Mouse (Mus musculus): ENCODE results near the gene Lpar4. TPM values are rescaled to one million over a fixed set of nuclear protein-coding genes. Genes with fewer than 3 reads are reported as not detected.

Gene Lpar4
- under 1 TPM; 0.52 to 0.54 TPM for total RNA-seq (2021)
- long read RNA-seq, experiment 1, full-length matches to known transcripts = 1 of 1 reads
- long read RNA-seq, experiment 1, partial matches to known transcripts = 0 of 1 reads
- long read RNA-seq, experiment 1, other reads (novel, unspliced or antisense) = 0 of 1 reads
- long read RNA-seq, experiment 2 = 0 reads

DNA sequence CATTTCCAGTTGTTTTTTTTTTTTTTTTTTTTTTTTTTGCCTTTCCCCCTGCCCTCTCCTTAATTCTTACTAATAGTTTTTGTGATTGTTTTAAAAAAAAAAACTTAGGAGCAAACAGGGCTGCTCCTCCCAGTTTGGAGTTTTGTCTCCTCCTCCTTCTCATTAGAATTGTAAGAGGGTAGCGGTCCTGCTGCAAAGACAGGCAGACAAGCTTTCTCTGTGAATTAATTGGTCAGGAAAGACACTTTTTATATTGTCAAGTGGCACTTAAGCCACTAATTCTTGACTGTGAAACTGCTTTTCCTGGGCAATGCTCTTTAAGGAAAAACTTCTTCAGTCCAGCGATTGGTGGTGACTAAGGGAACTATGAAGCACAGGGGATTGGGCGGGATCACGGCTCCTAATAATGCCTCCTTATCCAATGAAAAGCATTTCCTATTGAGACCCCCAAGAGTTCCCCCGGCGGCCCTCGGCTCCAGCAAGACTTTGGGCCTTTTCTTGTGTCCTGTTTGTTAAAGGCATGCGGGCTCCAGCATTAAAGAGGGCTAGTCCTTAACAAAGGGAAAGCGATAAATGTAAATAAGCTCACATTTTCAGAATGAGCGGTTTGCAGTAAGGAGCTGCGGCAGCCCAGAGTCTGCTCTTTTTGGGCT, at the start of gene Lpar4:
TSS of gene Lpar4 (plus strand) at position 451 of the 653 bp plus-strand sequence.
- peak; percentile 25 to 47 for DNase-seq

- DNase-seq = no peak
Measured at GRCm38 (mm10) chrX:106871426-106871825, 49.0 kb upstream of the Lpar4 start.

GRCm38 (mm10) chrX:106871894-106872293, 48.5 kb upstream of the Lpar4 start:
- no peak for DNase-seq

GRCm38 (mm10) chrX:106872315-106872714, 48.1 kb upstream of the Lpar4 start:
- DNase-seq = no peak

DNA sequence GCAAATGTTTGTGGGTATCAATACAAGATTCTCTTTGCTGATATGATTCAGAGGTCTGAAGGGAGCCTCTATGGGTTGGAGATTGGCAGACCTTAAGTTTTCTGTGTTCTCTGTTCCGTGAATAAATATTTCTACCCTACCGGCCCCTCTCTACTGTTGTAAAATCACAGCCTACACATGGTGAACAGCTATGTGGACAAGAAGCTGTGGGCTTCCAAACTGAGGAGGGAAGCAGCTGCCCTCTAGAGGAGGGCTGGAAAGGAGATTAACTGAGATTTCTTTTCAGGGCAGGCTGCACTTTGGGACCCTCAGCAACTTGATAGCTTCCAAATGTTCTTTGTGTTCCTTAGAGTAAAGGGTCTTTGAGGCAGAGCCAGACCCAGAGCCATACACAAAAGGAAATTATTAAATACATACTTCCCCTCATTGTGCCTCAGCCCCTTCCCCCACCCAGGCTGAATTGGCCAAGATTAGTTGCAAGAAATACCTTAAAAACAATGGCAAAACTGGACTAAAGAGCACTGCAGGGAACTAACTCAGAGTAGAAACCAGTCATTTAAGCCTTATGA, 22.6 kb upstream of the Lpar4 start:
- DNase-seq = peak in 1 of 2 experiments; percentile 0

GRCm38 (mm10) chrX:106920828-106921619, 599 bp downstream of the Lpar4 start:
- no peak for DNase-seq

GRCm38 (mm10) chrX:106924572-106924971, 4.1 kb downstream of the Lpar4 start:
- DNase-seq = no peak

- DNase-seq = no peak
Measured at GRCm38 (mm10) chrX:106939326-106939725, 18.9 kb downstream of the Lpar4 start.

- DNase-seq = no peak
Measured at GRCm38 (mm10) chrX:106950558-106950957, 30.1 kb downstream of the Lpar4 start.

- DNase-seq = no peak
Measured at GRCm38 (mm10) chrX:106951016-106951415, 30.6 kb downstream of the Lpar4 start.

DNA sequence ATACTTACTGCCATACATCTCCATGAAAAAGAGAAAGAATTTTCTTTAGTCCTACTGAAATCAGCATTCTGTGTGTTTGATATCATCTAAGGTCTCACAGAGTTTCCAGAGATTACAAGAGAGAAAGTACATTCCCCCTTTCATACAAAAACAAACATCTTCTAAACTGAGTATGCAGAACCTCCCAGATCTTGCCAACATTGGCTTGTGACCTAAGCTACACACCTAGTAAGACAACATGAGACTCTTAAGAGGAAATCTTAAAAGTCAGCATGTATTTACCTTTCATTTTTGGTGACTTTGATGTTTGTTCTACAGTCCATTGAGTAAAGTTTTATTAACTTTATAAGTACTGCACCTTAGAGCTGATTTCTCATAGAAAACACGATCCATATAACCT, 33.4 kb downstream of the Lpar4 start:
- no peak for DNase-seq

- no peak for DNase-seq
Measured at GRCm38 (mm10) chrX:106962233-106962632, 41.8 kb downstream of the Lpar4 start.

- DNase-seq = peak; percentile 46 to 47
Measured at GRCm38 (mm10) chrX:106964326-106964725, 43.9 kb downstream of the Lpar4 start.

Other genes with a start within 250 kb of the Lpar4 start
- gene Rtl3, start 80.0 kb upstream of the Lpar4 start, total RNA-seq (2021) = under 1 TPM; 0.47 to 0.69 TPM
- 1 to 10 TPM in 1 of 2 experiments, under 1 TPM in 1; 0.37 to 1.4 TPM for gene P2ry10, start 167.9 kb downstream of the Lpar4 start, total RNA-seq (2021)
- gene P2ry10b, start 228.3 kb downstream of the Lpar4 start, total RNA-seq (2021) = 1 to 10 TPM in 1 of 2 experiments, under 1 TPM in 1; 0.27 to 1.4 TPM